Mouse (Mus musculus) neural tube, embryonic 11.5 days (tissue): ENCODE measurements around the gene Tet2. TPM values are rescaled to one million over a fixed set of nuclear protein-coding genes. Genes with fewer than 3 reads are reported as not detected.
"Not testable (repeated sequence)": the region's sequence is repeated elsewhere in the genome, so short reads cannot be mapped to it uniquely, and the experiment has no call there.

Experiments used
- ATAC-seq: fragments of 200-750 bp; cut with Nextera tagmentation; 2 replicates; pipeline ENCODE4 v1.8.0; 2017; ENCODE audit warnings: moderate number of reproducible peaks, mild to moderate bottlenecking, moderate TSS enrichment, moderate library complexity; ENCODE audit not compliant: insufficient read depth, low FRiP score, low TSS enrichment
- DNase-seq: peaks from one replicate; pipeline ENCODE4 v3.0.0-alpha.2; 2015; ENCODE audit warnings: low spot score
- H3K27ac ChIP-seq: fragments of 300-500 bp; sonication (generic); 2 replicates; pipeline ENCODE4 v1.5.1; 2014; ENCODE audit warnings: low read depth, mild to moderate bottlenecking, low read length
- H3K27me3 ChIP-seq: fragments of 300-500 bp; sonication (generic); 2 replicates; pipeline ENCODE4 v1.6.1; 2014; ENCODE audit warnings: mild to moderate bottlenecking, low read length, mixed read lengths; ENCODE audit not compliant: control insufficient read depth, insufficient read depth
- H3K36me3 ChIP-seq: fragments of 300-500 bp; sonication (generic); 2 replicates; pipeline ENCODE4 v1.6.1; 2014; ENCODE audit warnings: mild to moderate bottlenecking, low read length, moderate library complexity, mixed read lengths; ENCODE audit not compliant: control insufficient read depth, insufficient read depth
- H3K4me1 ChIP-seq: fragments of 300-500 bp; sonication (generic); 2 replicates; pipeline ENCODE4 v1.6.1; 2014; ENCODE audit warnings: low read length, mixed read lengths; ENCODE audit not compliant: control insufficient read depth, insufficient read depth
- H3K4me2 ChIP-seq: fragments of 300-500 bp; sonication (generic); 2 replicates; pipeline ENCODE4 v1.6.1; 2014; ENCODE audit warnings: low read depth, mild to moderate bottlenecking, moderate library complexity
- H3K4me3 ChIP-seq: fragments of 300-500 bp; sonication (generic); 2 replicates; pipeline ENCODE4 v1.5.1; 2014; ENCODE audit warnings: low read depth, low read length
- H3K9ac ChIP-seq: fragments of 300-500 bp; sonication (generic); 2 replicates; pipeline ENCODE4 v1.6.1; 2014; ENCODE audit warnings: mild to moderate bottlenecking, low read length
- H3K9me3 ChIP-seq: fragments of 300-500 bp; sonication (generic); 2 replicates; pipeline ENCODE4 v1.6.1; 2016; ENCODE audit warnings: low read length; ENCODE audit not compliant: control insufficient read depth
- WGBS: fragments of 180-500 bp; shearing (Covaris S2); extraction: QIAGEN DNeasy Blood & Tissue Kit; methylation state at CpG from one replicate; pipeline ENCODE4 v1.1.7; 2014; 5-methylcytosine and 5-hydroxymethylcytosine counted together
- polyA plus RNA-seq: library from polyadenylated mRNA; unstranded; fragments of >200 nt; fragmentation: Nextera tagmentation; extraction: Ambion mirVana; gene quantifications from 2 replicates; pipeline ENCODE4 v1.2.1, GENCODE M21; 2014

Gene Tet2
- polyA plus RNA-seq: 15.6 and 18.3 TPM in 2 replicates

GRCm38 (mm10) chr3:133544551-133545303 lies at the start of gene Tet2:
TSS of gene Tet2 (minus strand) at chr3:133545139.
- ATAC-seq (peak; percentile 81), DNase-seq (peak; percentile 74)
- Histone ChIP-seq H3K4me1 (peaks cover 5% of the 10 kb centered on the region; the same call in 1 of the 2 replicates), H3K9me3 (no peaks in the 10 kb centered on the region), H3K9ac (peak within 1 kb of the TSS; percentile 87), H3K4me2 (peak within 1 kb of the TSS; percentile 79), H3K27ac (peak within 1 kb of the TSS; percentile 82), H3K36me3 (no peaks in the 10 kb centered on the region), H3K27me3 (no peaks in the 10 kb centered on the region), H3K4me3 (peak within 1 kb of the TSS; percentile 82)
- under 1% methylated on average over 58 of the region's 73 CpGs for WGBS

GRCm38 (mm10) chr3:133592995-133593394 lies 48.1 kb upstream of the Tet2 start:
- not testable (repeated sequence) for H3K36me3 ChIP-seq, ATAC-seq, H3K4me1 ChIP-seq, H3K27me3 ChIP-seq, H3K4me3 ChIP-seq, H3K27ac ChIP-seq, H3K4me2 ChIP-seq, H3K9me3 ChIP-seq, H3K9ac ChIP-seq, DNase-seq
- 88% methylated on average over 2 of the region's 2 CpGs for WGBS

- no peaks in the 10 kb centered on the region for H3K27me3 ChIP-seq
- WGBS: 87% methylated on average over 7 of the region's 7 CpGs
- no peak overlapping the region for H3K4me3 ChIP-seq
- H3K4me1 ChIP-seq: no peaks in the 10 kb centered on the region
- no peak overlapping the region for H3K27ac ChIP-seq
- H3K9me3 ChIP-seq: no peaks in the 10 kb centered on the region
- H3K4me2 ChIP-seq: no peak overlapping the region
- no peak overlapping the region for H3K9ac ChIP-seq
- DNase-seq: no peak
- H3K36me3 ChIP-seq: no peaks in the 10 kb centered on the region
- no peak for ATAC-seq
Observed at GRCm38 (mm10) chr3:133590506-133591152, 45.7 kb upstream of the Tet2 start.

- WGBS: 90% methylated on average over 2 of the region's 2 CpGs
- ATAC-seq: no peak
- Histone ChIP-seq H3K27me3 (no peaks in the 10 kb centered on the region), H3K4me3 (no peak overlapping the region), H3K27ac (no peak overlapping the region), H3K36me3 (no peaks in the 10 kb centered on the region), H3K9me3 (no peaks in the 10 kb centered on the region), H3K4me1 (no peaks in the 10 kb centered on the region), H3K9ac (no peak overlapping the region), H3K4me2 (no peak overlapping the region)
- no peak for DNase-seq
Observed at GRCm38 (mm10) chr3:133585010-133585409, 40.1 kb upstream of the Tet2 start.

GRCm38 (mm10) chr3:133583411-133584025 lies 38.6 kb upstream of the Tet2 start:
- Histone ChIP-seq H3K4me3 (no peak overlapping the region), H3K36me3 (no peaks in the 10 kb centered on the region), H3K4me1 (no peaks in the 10 kb centered on the region), H3K27me3 (no peaks in the 10 kb centered on the region), H3K4me2 (no peak overlapping the region), H3K9ac (no peak overlapping the region), H3K27ac (no peak overlapping the region), H3K9me3 (no peaks in the 10 kb centered on the region)
- 87% methylated on average over 9 of the region's 9 CpGs for WGBS
- DNase-seq: no peak
- ATAC-seq: no peak

- Histone ChIP-seq H3K36me3 (no peaks in the 10 kb centered on the region), H3K4me2 (no peak overlapping the region), H3K27ac (no peak overlapping the region), H3K27me3 (no peaks in the 10 kb centered on the region), H3K4me1 (no peaks in the 10 kb centered on the region), H3K4me3 (no peak overlapping the region), H3K9me3 (no peaks in the 10 kb centered on the region), H3K9ac (no peak overlapping the region)
- DNase-seq: no peak
- ATAC-seq: no peak
- 81% methylated on average over 4 of the region's 4 CpGs for WGBS
Observed at GRCm38 (mm10) chr3:133582969-133583368, 38.0 kb upstream of the Tet2 start.

- no peaks in the 10 kb centered on the region for H3K27me3 ChIP-seq
- H3K4me3 ChIP-seq: no peak overlapping the region
- no peaks in the 10 kb centered on the region for H3K9me3 ChIP-seq
- H3K4me2 ChIP-seq: no peak overlapping the region
- 85% methylated on average over 5 of the region's 5 CpGs for WGBS
- no peak overlapping the region for H3K27ac ChIP-seq
- DNase-seq (no peak), ATAC-seq (no peak)
- no peak overlapping the region for H3K9ac ChIP-seq
- H3K36me3 ChIP-seq: no peaks in the 10 kb centered on the region
- H3K4me1 ChIP-seq: no peaks in the 10 kb centered on the region
Observed at GRCm38 (mm10) chr3:133582096-133582495, 37.2 kb upstream of the Tet2 start.

- Histone ChIP-seq H3K36me3 (no peaks in the 10 kb centered on the region), H3K27me3 (no peaks in the 10 kb centered on the region), H3K9ac (no peak overlapping the region), H3K4me3 (no peak overlapping the region), H3K27ac (no peak overlapping the region), H3K4me1 (no peaks in the 10 kb centered on the region), H3K4me2 (no peak overlapping the region), H3K9me3 (no peaks in the 10 kb centered on the region)
- DNase-seq (no peak), ATAC-seq (no peak)
- 87% methylated on average over 4 of the region's 4 CpGs for WGBS
Observed at GRCm38 (mm10) chr3:133581541-133581940, 36.6 kb upstream of the Tet2 start.
